Mouse (Mus musculus): ENCODE measurements at regions not wholly inside any gene's neighbourhood (a gene's known extent, or its start where the extent isn't known, plus 50 kb on each side); places are given as distances from the start of the nearest gene placed in this dataset.

DNA sequence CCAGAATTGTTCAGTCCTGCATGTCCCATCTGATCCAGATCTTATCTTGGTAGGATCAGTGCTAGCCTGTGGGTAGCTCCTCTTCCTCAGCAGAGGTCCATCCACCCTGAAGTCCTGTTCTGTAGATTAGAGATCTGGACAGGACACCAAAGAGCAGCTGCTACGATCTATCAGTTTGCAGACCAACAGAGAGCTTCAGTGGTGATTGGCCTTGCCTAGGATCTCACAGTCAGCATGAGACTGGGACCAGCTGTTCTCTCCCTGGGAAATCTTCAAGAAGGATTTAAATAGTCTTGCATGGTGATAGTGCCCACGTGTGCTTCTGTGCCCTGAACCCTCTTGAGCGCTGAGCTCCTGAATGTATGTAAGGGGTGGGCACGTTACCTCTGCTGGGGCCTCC, 178.4 kb upstream of the Sulf2 start:
- H3K4me2 ChIP-seq = no peak overlapping the region
- no peaks in the 10 kb centered on the region; the same call in 1 of the 2 replicates for H3K27me3 ChIP-seq (ENCODE audit: insufficient read depth, low read length)
- ATAC-seq (ENCODE audit: insufficient read depth) (no peak), DNase-seq (peak; percentile 47)
- no peaks in the 10 kb centered on the region for H3K9me3 ChIP-seq (ENCODE audit: low read depth, low read length)
- no peak overlapping the region for H3K9ac ChIP-seq
- no peaks in the 10 kb centered on the region for H3K36me3 ChIP-seq (ENCODE audit: insufficient read depth)
- H3K4me1 ChIP-seq (ENCODE audit: insufficient read depth) = peaks cover 12% of the 10 kb centered on the region
- H3K4me3 ChIP-seq (ENCODE audit: low read depth, low read length) = no peak overlapping the region
- H3K27ac ChIP-seq (ENCODE audit: low read depth) = peak overlapping the region; percentile 46; the same call in 1 of the 2 replicates
- no peak for TF ChIP-seq CTCF (IDR thresholded peaks at IDR 0.05; ENCODE audit: low read depth)
- WGBS = 41% methylated on average over 4 of the region's 4 CpGs

DNA sequence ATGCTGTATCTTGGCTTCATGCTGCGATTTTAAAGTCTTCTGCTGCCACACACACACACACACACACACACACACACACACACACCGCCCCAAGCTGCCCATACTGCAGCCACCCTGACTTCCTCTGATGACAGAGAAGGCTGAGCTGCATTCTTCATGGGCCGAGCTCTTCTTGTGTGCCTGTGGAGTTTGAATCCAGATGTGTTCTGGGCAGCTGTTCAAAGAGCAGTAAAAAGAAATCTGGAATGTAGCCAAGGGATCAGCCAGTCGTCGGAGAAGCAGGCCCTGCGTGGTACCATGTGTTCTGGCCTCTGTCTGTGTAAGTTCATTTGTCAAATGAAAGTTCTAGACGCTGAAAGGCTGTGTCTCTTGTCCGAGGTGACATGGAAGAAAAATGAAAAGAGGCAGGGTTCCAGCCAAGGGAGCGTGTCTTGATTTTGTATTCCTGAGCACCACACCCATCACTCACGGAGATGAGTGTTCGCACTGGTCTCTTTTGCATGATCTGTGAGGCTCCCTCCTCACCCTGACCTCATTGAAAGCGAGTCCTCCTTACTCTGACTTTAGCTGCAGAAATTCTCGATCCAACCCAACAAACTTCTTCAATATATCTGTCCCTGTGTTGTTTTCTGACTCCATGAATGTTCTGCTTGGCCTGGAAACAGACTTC, 177.4 kb upstream of the Sulf2 start:
- Histone ChIP-seq H3K4me1 (ENCODE audit: insufficient read depth) (peaks cover 11% of the 10 kb centered on the region), H3K27ac (ENCODE audit: low read depth) (peak overlapping the region; percentile 60; the same call in 1 of the 2 replicates), H3K27me3 (ENCODE audit: insufficient read depth, low read length) (no peaks in the 10 kb centered on the region; the same call in 1 of the 2 replicates), H3K36me3 (ENCODE audit: insufficient read depth) (no peaks in the 10 kb centered on the region), H3K4me3 (ENCODE audit: low read depth, low read length) (no peak overlapping the region), H3K4me2 (no peak overlapping the region), H3K9me3 (ENCODE audit: low read depth, low read length) (no peaks in the 10 kb centered on the region), H3K9ac (no peak overlapping the region)
- DNase-seq (peak; percentile 92), ATAC-seq (ENCODE audit: insufficient read depth) (peak; percentile 83)
- 25% methylated on average over 13 of the region's 13 CpGs for WGBS
- no peak for TF ChIP-seq CTCF (IDR thresholded peaks at IDR 0.05; ENCODE audit: low read depth)

DNA sequence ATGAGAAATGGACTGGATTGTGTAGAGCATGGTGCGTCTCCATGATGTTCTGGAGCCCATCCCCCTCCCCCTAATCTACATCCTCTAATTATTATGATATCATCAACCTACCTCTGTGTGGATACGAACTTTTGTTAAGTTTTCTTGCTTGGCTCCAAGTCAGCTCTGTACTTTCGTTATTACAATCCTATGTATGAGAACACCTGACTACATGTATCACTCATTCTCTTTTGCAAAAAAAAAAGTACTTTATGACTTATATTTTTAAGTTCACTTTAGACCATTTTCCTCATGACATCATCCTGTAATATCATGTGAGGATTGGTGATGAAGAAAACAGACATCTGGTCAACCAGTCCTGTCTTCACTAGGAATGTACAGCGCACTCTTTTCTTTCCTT, 175.7 kb upstream of the Sulf2 start:
- no peak for ATAC-seq (ENCODE audit: insufficient read depth)

GRCm38 (mm10) chr2:166330364-166330763, 174.9 kb upstream of the Sulf2 start:
- Histone ChIP-seq H3K36me3 (ENCODE audit: insufficient read depth) (no peaks in the 10 kb centered on the region), H3K27me3 (ENCODE audit: insufficient read depth, low read length) (no peaks in the 10 kb centered on the region), H3K9ac (no peak overlapping the region), H3K4me3 (ENCODE audit: low read depth, low read length) (no peak overlapping the region), H3K27ac (ENCODE audit: low read depth) (no peak overlapping the region), H3K9me3 (ENCODE audit: low read depth, low read length) (no peaks in the 10 kb centered on the region), H3K4me2 (no peak overlapping the region), H3K4me1 (ENCODE audit: insufficient read depth) (peaks cover 8% of the 10 kb centered on the region)
- no peak for ATAC-seq (ENCODE audit: insufficient read depth)
- no peak for TF ChIP-seq CTCF (IDR thresholded peaks at IDR 0.05; ENCODE audit: low read depth)
- DNase-seq = no peak
- WGBS = 65% methylated on average over 6 of the region's 6 CpGs

More for the DNA sequence above, 175.7 kb upstream of the Sulf2 start:
- no peaks in the 10 kb centered on the region for H3K9me3 ChIP-seq (ENCODE audit: low read depth, low read length)
- no peak overlapping the region for H3K27ac ChIP-seq (ENCODE audit: low read depth)
- no peak overlapping the region for H3K4me2 ChIP-seq
- no peaks in the 10 kb centered on the region for H3K27me3 ChIP-seq (ENCODE audit: insufficient read depth, low read length)
- H3K9ac ChIP-seq = no peak overlapping the region
- TF ChIP-seq CTCF (IDR thresholded peaks at IDR 0.05; ENCODE audit: low read depth) = no peak
- peaks cover 9% of the 10 kb centered on the region for H3K4me1 ChIP-seq (ENCODE audit: insufficient read depth)
- DNase-seq = no peak
- H3K36me3 ChIP-seq (ENCODE audit: insufficient read depth) = no peaks in the 10 kb centered on the region
- no peak overlapping the region for H3K4me3 ChIP-seq (ENCODE audit: low read depth, low read length)
- 91% methylated on average over 4 of the region's 4 CpGs for WGBS

- DNase-seq = no peak
- Histone ChIP-seq H3K4me1 (ENCODE audit: insufficient read depth) (peaks cover 15% of the 10 kb centered on the region), H3K9me3 (ENCODE audit: low read depth, low read length) (no peaks in the 10 kb centered on the region), H3K27ac (ENCODE audit: low read depth) (no peak overlapping the region), H3K36me3 (ENCODE audit: insufficient read depth) (no peaks in the 10 kb centered on the region), H3K27me3 (ENCODE audit: insufficient read depth, low read length) (no peaks in the 10 kb centered on the region), H3K9ac (no peak overlapping the region), H3K4me2 (no peak overlapping the region), H3K4me3 (ENCODE audit: low read depth, low read length) (no peak overlapping the region)
- TF ChIP-seq CTCF (IDR thresholded peaks at IDR 0.05; ENCODE audit: low read depth) = no peak
- no peak for ATAC-seq (ENCODE audit: insufficient read depth)
- WGBS = 76% methylated on average over 14 of the region's 14 CpGs
These were observed 174.3 kb upstream of the Sulf2 start for GRCm38 (mm10) chr2:166329556-166330340.

DNA sequence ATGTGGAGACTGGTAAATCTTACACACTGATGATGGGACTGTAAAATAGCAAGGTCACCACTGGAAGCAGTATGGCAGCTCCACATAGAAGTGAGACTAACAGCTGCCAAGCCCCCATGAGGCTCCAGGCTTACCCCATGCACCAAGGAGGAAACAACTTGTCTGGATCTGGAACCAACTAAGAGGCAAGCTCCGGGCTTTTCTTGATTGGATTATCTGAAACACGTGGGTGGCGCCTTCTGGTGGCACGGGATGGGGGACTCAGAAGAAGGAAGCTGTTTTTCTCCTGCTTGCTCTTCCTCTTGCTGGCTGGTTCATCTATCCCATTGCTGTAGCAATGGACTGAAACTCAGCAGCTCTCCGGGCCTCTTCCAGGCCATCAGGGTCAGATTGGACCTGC, 171.5 kb upstream of the Sulf2 start:
- H3K4me1 ChIP-seq (ENCODE audit: insufficient read depth) = peaks cover 32% of the 10 kb centered on the region
- H3K27ac ChIP-seq (ENCODE audit: low read depth) = no peak overlapping the region
- H3K27me3 ChIP-seq (ENCODE audit: insufficient read depth, low read length) = no peaks in the 10 kb centered on the region
- H3K4me3 ChIP-seq (ENCODE audit: low read depth, low read length) = no peak overlapping the region
- WGBS = 81% methylated on average over 5 of the region's 5 CpGs
- ATAC-seq (ENCODE audit: insufficient read depth) = no peak
- no peaks in the 10 kb centered on the region for H3K9me3 ChIP-seq (ENCODE audit: low read depth, low read length)
- H3K4me2 ChIP-seq = no peak overlapping the region
- H3K36me3 ChIP-seq (ENCODE audit: insufficient read depth) = no peaks in the 10 kb centered on the region
- DNase-seq = no peak
- no peak overlapping the region for H3K9ac ChIP-seq
- TF ChIP-seq CTCF (IDR thresholded peaks at IDR 0.05; ENCODE audit: low read depth) = 0 out of 2 replicates have a peak, but pooled peaks have one; percentile 1

DNA sequence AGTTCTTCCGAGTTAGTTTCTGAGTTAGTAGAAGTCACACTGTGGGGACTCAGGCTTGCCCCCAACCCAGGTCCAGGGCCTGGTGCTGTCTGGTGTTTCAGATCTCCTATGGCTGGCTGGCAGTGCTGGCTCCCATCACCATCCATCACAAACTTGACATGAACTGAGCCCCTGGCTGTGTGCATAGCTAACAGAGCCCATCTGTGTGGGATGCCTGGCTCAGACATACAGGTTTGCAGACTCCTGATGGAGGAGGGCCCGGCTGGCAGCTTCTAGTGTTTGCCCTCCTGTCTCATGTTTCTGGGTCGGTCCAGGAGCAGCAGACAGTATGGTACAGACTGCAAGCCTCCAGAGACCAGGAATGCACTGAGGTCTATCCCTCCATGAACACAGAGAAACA, 169.5 kb upstream of the Sulf2 start:
- Histone ChIP-seq H3K4me3 (ENCODE audit: low read depth, low read length) (no peak overlapping the region), H3K9ac (0 out of 2 replicates have a peak overlapping the region, but pooled peaks have one; percentile 2), H3K4me1 (ENCODE audit: insufficient read depth) (peaks cover 32% of the 10 kb centered on the region), H3K9me3 (ENCODE audit: low read depth, low read length) (no peaks in the 10 kb centered on the region), H3K27me3 (ENCODE audit: insufficient read depth, low read length) (no peaks in the 10 kb centered on the region), H3K27ac (ENCODE audit: low read depth) (peak overlapping the region; percentile 77), H3K36me3 (ENCODE audit: insufficient read depth) (no peaks in the 10 kb centered on the region), H3K4me2 (no peak overlapping the region)
- WGBS = 24% methylated on average over 3 of the region's 3 CpGs
- DNase-seq (no peak), ATAC-seq (ENCODE audit: insufficient read depth) (peak; percentile 64)
- TF ChIP-seq CTCF (IDR thresholded peaks at IDR 0.05; ENCODE audit: low read depth) = no peak
